9 mouse cellular contexts compared by ENCODE assay signal in the genomic region with DNA sequence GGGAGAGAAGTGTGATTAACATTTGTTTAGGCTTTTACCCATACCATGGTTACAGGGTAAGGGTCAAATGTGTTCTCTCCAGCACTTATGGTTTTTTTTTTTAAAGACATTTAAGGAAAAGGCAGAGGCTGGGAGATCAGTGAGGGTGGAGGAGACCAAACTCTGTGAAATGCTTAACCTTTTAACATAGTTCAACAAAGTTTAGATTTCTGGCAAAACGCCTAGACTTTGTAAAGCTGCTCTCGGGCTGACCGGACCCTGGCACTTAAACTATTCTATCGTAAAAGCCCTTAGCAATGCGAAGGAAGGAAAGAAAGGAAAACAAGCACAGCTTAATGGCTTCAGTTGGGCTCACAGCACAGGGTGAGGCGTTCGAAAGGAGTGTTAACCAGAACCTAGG.
DNase-seq lines count a peak whose midpoint lies in the region; ATAC-seq lines count a peak whose summit lies in the region.
"Had no signal": no experiment of that assay in that cellular context is flagged by ENCODE, and none has a peak within 500 bp of the region (broad histone marks: within the 10 kb centered on the region; RNA-seq: fewer than 3 reads in every experiment).

No protein-coding gene starts in this region.

- no peaks in the 10 kb centered on the region for H3K4me1 ChIP-seq in liver, embryonic 11.5 days (replicated peaks; ENCODE audit: control insufficient read depth, insufficient read depth, low read length)
- H3K4me1 ChIP-seq in kidney, embryonic 16.5 days (ENCODE audit: insufficient read depth, low read length): peaks cover 26% of the 10 kb centered on the region
- peaks cover 8% of the 10 kb centered on the region; the same call in 1 of the 2 replicates for H3K4me1 ChIP-seq in neural tube, embryonic 15.5 days

- 52% methylated on average over 7 of the region's 7 CpGs for WGBS in liver, embryonic 11.5 days
- WGBS in kidney, embryonic 16.5 days: 5% methylated on average over 7 of the region's 7 CpGs
- 15% methylated on average over 7 of the region's 7 CpGs for WGBS in neural tube, embryonic 15.5 days

- no peaks in the 10 kb centered on the region for H3K9me3 ChIP-seq in liver, embryonic 11.5 days (ENCODE audit: control insufficient read depth, low read length)
- H3K9me3 ChIP-seq in kidney, embryonic 16.5 days (ENCODE audit: low read length): no peaks in the 10 kb centered on the region
- no peaks in the 10 kb centered on the region for H3K9me3 ChIP-seq in neural tube, embryonic 15.5 days (replicated peaks)

- no peaks in the 10 kb centered on the region for H3K36me3 ChIP-seq in liver, embryonic 11.5 days (ENCODE audit: control insufficient read depth, insufficient read depth, low read length)
- H3K36me3 ChIP-seq in kidney, embryonic 16.5 days (ENCODE audit: insufficient read depth, low read length): no peaks in the 10 kb centered on the region
- H3K36me3 ChIP-seq in neural tube, embryonic 15.5 days: no peaks in the 10 kb centered on the region

- peak overlapping the region; percentile 64 for H3K27ac ChIP-seq in liver, embryonic 11.5 days (ENCODE audit: low read depth, low read length)
- peak overlapping the region; percentile 89 for H3K27ac ChIP-seq in kidney, embryonic 16.5 days (ENCODE audit: low read length)
- peak overlapping the region; percentile 30; the same call in 1 of the 2 replicates for H3K27ac ChIP-seq in neural tube, embryonic 15.5 days (replicated peaks)

- intact Hi-C loops in left cerebral cortex, postnatal 36 days (cut with DNase I): no loop called here
- intact Hi-C loops in left cerebral cortex, postnatal 10 days (cut with DNase I): no loop called here

- no peaks in the 10 kb centered on the region for H3K27me3 ChIP-seq in liver, embryonic 11.5 days (replicated peaks; ENCODE audit: control insufficient read depth, insufficient read depth, low read length)
- H3K27me3 ChIP-seq in kidney, embryonic 16.5 days (ENCODE audit: insufficient read depth, low read length): no peaks in the 10 kb centered on the region
- no peaks in the 10 kb centered on the region for H3K27me3 ChIP-seq in neural tube, embryonic 15.5 days (replicated peaks)

- H3K9ac ChIP-seq in liver, embryonic 11.5 days (ENCODE audit: low read depth, low read length): no peak overlapping the region
- H3K9ac ChIP-seq in kidney, embryonic 16.5 days (replicated peaks; ENCODE audit: low read length): peak overlapping the region; percentile 18; the same call in 1 of the 2 replicates
- no peak overlapping the region for H3K9ac ChIP-seq in neural tube, embryonic 15.5 days (replicated peaks)

- no peak overlapping the region for H3K4me3 ChIP-seq in liver, embryonic 11.5 days (ENCODE audit: low read depth, low read length)
- H3K4me3 ChIP-seq in kidney, embryonic 16.5 days (ENCODE audit: low read length): no peak overlapping the region
- H3K4me3 ChIP-seq in neural tube, embryonic 15.5 days (replicated peaks): no peak overlapping the region

- H3K4me2 ChIP-seq in liver, embryonic 11.5 days: no peak overlapping the region
- H3K4me2 ChIP-seq in kidney, embryonic 16.5 days (replicated peaks; ENCODE audit: low read depth, low read length): no peak overlapping the region
- H3K4me2 ChIP-seq in neural tube, embryonic 15.5 days: no peak overlapping the region

- DNase-seq in embryo, embryonic 10 days (ENCODE audit: low spot score): peak; percentile 8
- no peak for DNase-seq in embryo, embryonic 9.5 days (ENCODE audit: extremely low spot score)
- no peak for DNase-seq in liver, embryonic 11.5 days (ENCODE audit: low spot score)
- no peak for DNase-seq in liver
- DNase-seq in left cerebral cortex, postnatal 36 days (ENCODE audit: low spot score in 2 of 2): no peak
- DNase-seq in left cerebral cortex, postnatal 10 days (ENCODE audit: extremely low spot score in 1 of 2, low spot score in 2 of 2): no peak
- DNase-seq: right cerebral cortex, postnatal 14 days had no signal

- ATAC-seq in liver, embryonic 11.5 days (replicated peaks; ENCODE audit: low FRiP score): no peak
- ATAC-seq in kidney, embryonic 16.5 days (ENCODE audit: low FRiP score, low TSS enrichment): peak; percentile 89
- ATAC-seq in neural tube, embryonic 15.5 days (ENCODE audit: low FRiP score): peak; percentile 11; the same call in 1 of the 2 replicates

Comparison
In these comparisons a context has a peak if more than half of its experiments do, and no peak if none do; other contexts are left out.
1. H3K27ac ChIP-seq: peak in every context shown above with its lines; median percentile 89 in kidney, embryonic 16.5 days; 64 in liver, embryonic 11.5 days; 30 in neural tube, embryonic 15.5 days.